In the genomic region with DNA sequence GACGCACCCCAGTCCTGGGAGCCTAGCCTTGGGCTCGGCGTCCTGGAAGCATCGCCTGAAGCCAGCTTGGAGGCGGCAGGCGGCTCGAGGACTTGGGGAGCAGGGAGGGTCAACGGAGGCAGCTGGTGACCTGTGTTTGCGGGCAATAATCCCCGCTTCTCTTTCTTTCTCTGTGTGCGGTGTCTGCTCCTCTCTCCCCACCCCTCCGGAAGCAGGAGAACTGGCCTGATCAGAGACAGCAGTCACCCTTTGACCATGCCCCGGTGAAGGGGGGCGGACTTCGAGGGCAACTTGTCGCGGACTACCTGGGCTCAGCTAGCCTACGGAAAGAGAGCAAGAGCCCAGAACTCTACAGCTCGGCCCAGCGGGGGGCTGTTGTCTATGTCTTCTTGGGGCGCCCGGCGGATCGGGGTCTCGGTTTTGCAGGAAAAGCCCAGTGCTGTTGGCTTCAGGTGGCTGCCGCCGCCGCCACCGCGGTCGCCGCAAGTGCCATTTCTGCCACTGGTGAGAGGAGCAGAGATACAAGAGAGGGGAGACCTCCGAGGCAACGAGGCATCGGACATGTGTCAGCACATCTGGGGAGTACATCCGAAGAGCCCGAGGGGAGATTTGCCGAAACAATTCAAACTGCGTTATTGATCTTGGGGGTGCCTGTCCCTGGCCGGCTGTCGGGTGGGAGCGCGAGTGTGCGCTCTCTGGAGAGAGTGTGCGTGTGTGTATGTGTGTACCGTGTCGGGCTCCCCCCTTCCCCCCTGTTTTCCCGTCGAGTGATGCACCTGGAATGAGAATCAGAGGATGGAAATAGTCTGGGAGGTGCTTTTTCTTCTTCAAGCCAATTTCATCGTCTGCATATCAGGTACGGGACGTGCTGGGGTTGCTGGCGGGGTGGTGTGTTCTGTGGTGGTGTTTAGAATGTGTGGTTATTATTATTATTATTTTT, we compare ENCODE assay signal across 9 mouse cellular contexts. TPM values are rescaled to one million over a fixed set of nuclear protein-coding genes. Genes with fewer than 3 reads are reported as not detected.
A peak's percentile ranks its signal among the peaks of the same experiment; 100 is the strongest.
DNase-seq lines count a peak whose midpoint lies in the region; ATAC-seq lines count a peak whose summit lies in the region.
"Had no signal": no experiment of that assay in that cellular context is flagged by ENCODE, and none has a peak within 500 bp of the region (broad histone marks: within the 10 kb centered on the region; RNA-seq: fewer than 3 reads in every experiment).

No protein-coding gene starts in this region.

- WGBS in forebrain, embryonic 15.5 days = under 1% methylated on average over 53 of the region's 53 CpGs
- WGBS in midbrain, embryonic 11.5 days = 2% methylated on average over 53 of the region's 53 CpGs

- H3K27me3 ChIP-seq in forebrain, embryonic 15.5 days = peaks cover 39% of the 10 kb centered on the region
- peaks cover 44% of the 10 kb centered on the region for H3K27me3 ChIP-seq in midbrain, embryonic 11.5 days (ENCODE audit: control insufficient read depth, insufficient read depth, low read length)

- DNase-seq in layer of hippocampus, postnatal 10 days (ENCODE audit: low spot score in 2 of 2) = peak; percentile 10 to 29
- no peak for DNase-seq in layer of hippocampus, postnatal 14 days (ENCODE audit: low spot score in 2 of 2)
- peak; percentile 75 for DNase-seq in cerebellum, adult 9-10 months
- peak; percentile 91 for DNase-seq in midbrain, embryonic 11.5 days (ENCODE audit: low spot score, missing footprints)
- no peak for DNase-seq in thymus, postnatal 10 days (ENCODE audit: low spot score in 2 of 2)
- DNase-seq in thymus, postnatal 25 days = no peak
- no peak for DNase-seq in gastrocnemius, postnatal 4 days (ENCODE audit: low spot score in 2 of 2)

- no peak overlapping the region for H3K27ac ChIP-seq in forebrain, embryonic 15.5 days (replicated peaks)
- no peak overlapping the region for H3K27ac ChIP-seq in midbrain, embryonic 11.5 days (ENCODE audit: low read depth, low read length)

- H3K4me3 ChIP-seq in forebrain, embryonic 15.5 days = peak overlapping the region; percentile 45
- H3K4me3 ChIP-seq in midbrain, embryonic 11.5 days (ENCODE audit: low read depth, low read length) = peak overlapping the region; percentile 39

- peak overlapping the region; percentile 88 for H3K4me2 ChIP-seq in forebrain, embryonic 15.5 days (replicated peaks)
- peak overlapping the region; percentile 71 for H3K4me2 ChIP-seq in midbrain, embryonic 11.5 days

- H3K9ac ChIP-seq in forebrain, embryonic 15.5 days (replicated peaks) = peak overlapping the region; percentile 41
- H3K9ac ChIP-seq in midbrain, embryonic 11.5 days (ENCODE audit: low read length) = peak overlapping the region; percentile 45

- peak; percentile 14 for ATAC-seq in forebrain, embryonic 15.5 days (replicated peaks)
- peak; percentile 41 for ATAC-seq in midbrain, embryonic 11.5 days (ENCODE audit: low FRiP score)

- no peaks in the 10 kb centered on the region for H3K9me3 ChIP-seq in forebrain, embryonic 15.5 days
- H3K9me3 ChIP-seq in midbrain, embryonic 11.5 days (ENCODE audit: control insufficient read depth, low read length) = no peaks in the 10 kb centered on the region

- no peaks in the 10 kb centered on the region for H3K36me3 ChIP-seq in forebrain, embryonic 15.5 days
- H3K36me3 ChIP-seq in midbrain, embryonic 11.5 days (ENCODE audit: control insufficient read depth, insufficient read depth, low read length) = no peaks in the 10 kb centered on the region

- peaks cover 30% of the 10 kb centered on the region for H3K4me1 ChIP-seq in forebrain, embryonic 15.5 days
- peaks cover 13% of the 10 kb centered on the region; the same call in 1 of the 2 replicates for H3K4me1 ChIP-seq in midbrain, embryonic 11.5 days (ENCODE audit: control insufficient read depth, insufficient read depth, low read length)

RNA-seq across cellular contexts. Expression of a gene that starts 1.9 kb away (rescaled TPM):
- 10 to 100 TPM; 27.5 to 28.1 TPM for total RNA-seq in layer of hippocampus, postnatal 10 days (2021)
- total RNA-seq in layer of hippocampus, postnatal 14 days (2021) = 10 to 100 TPM; 27.7 to 28.3 TPM
- polyA plus RNA-seq in forebrain, embryonic 15.5 days (2015; fragmentation: Nextera tagmentation; extraction: Ambion mirVana) = 8.5 and 10.6 TPM in 2 replicates
- polyA plus RNA-seq in midbrain, embryonic 11.5 days (2014; fragmentation: Nextera tagmentation; extraction: Ambion mirVana) = 0.87 and 1.7 TPM in 2 replicates
- total RNA-seq in gastrocnemius, postnatal 4 days (2021) = 1 to 10 TPM in 1 of 2 experiments, under 1 TPM in 1; 0.91 to 1.1 TPM
- polyA plus RNA-seq: testis, adult 2 months had no signal

Comparison
In these comparisons a context has a peak if more than half of its experiments do, and no peak if none do; other contexts are left out.
1. DNase-seq: peak in layer of hippocampus, postnatal 10 days (2 of 2), cerebellum, adult 9-10 months (single experiment) and midbrain, embryonic 11.5 days (single experiment); none in layer of hippocampus, postnatal 14 days (0 of 2), thymus, postnatal 10 days (0 of 2), thymus, postnatal 25 days (single experiment) and gastrocnemius, postnatal 4 days (0 of 2).
2. RNA of a gene that starts 1.9 kb away (total RNA-seq): 27.7 to 28.3 TPM in layer of hippocampus, postnatal 14 days and 27.5 to 28.1 TPM in layer of hippocampus, postnatal 10 days; 0.91 to 1.1 TPM in gastrocnemius, postnatal 4 days; every median in the first group is over 10 times any median in the second.